Mouse (Mus musculus) gastrocnemius, postnatal 36 days (tissue): ENCODE results near the gene Abhd16b. TPM values are rescaled to one million over a fixed set of nuclear protein-coding genes. Genes with fewer than 3 reads are reported as not detected.
A peak's percentile ranks its signal among the peaks of the same experiment; 100 is the strongest.
"Not testable (repeated sequence)": the region's sequence is repeated elsewhere in the genome, so short reads cannot be mapped to it uniquely, and the experiment has no call there.

ENCODE experiments used
- DNase-seq, 2 experiments: peaks; one replicate each; pipeline ENCODE4 v3.0.0; 2022
- intact Hi-C: fragments of 180-260 bp; cut with DNase I; formaldehyde crosslinking; loops from one replicate; pipeline ENCODE4 v1.15.1; 2025
- total RNA-seq, 2 experiments: library from RNA; stranded (reverse); gene quantifications; 2 replicates each; pipeline ENCODE4 v1.2.3; 2021

Gene Abhd16b
- total RNA-seq, 2 experiments from 2014 or later, result not detected

GRCm38 (mm10) chr2:181484456-181485233, 8.4 kb upstream of the Abhd16b start:
- intact Hi-C loops, result no loop called here
- DNase-seq, result no peak

- intact Hi-C loops, result no loop called here
- no peak for DNase-seq
These were observed 7.3 kb upstream of the Abhd16b start for GRCm38 (mm10) chr2:181485741-181486140.

- DNase-seq, result no peak
- intact Hi-C loops, result no loop called here
These were observed 5.4 kb upstream of the Abhd16b start for GRCm38 (mm10) chr2:181487338-181488277.

GRCm38 (mm10) chr2:181491432-181492205, 1.4 kb upstream of the Abhd16b start:
- DNase-seq, result no peak
- intact Hi-C loops, result no loop called here

- intact Hi-C loops, result no loop called here
- no peak for DNase-seq
These were observed 800 bp upstream of the Abhd16b start for GRCm38 (mm10) chr2:181492206-181492605.

- no peak for DNase-seq
- intact Hi-C loops, result no loop called here
These were observed 1.4 kb downstream of the Abhd16b start for GRCm38 (mm10) chr2:181494266-181494945.

GRCm38 (mm10) chr2:181495845-181496244, 2.8 kb downstream of the Abhd16b start:
- intact Hi-C loops, result loop anchor here (1.0 to 5.0 kb wide), 3 partner anchors 39 to 103 kb away; partner anchors contain the start of gene Zbtb46
- not testable (repeated sequence) for DNase-seq

GRCm38 (mm10) chr2:181496281-181496680, 3.3 kb downstream of the Abhd16b start:
- intact Hi-C loops, result loop anchor here (1.0 to 5.0 kb wide), 3 partner anchors 39 to 103 kb away; partner anchors contain the start of gene Zbtb46
- peak in 1 of 2 experiments; percentile 43 for DNase-seq

GRCm38 (mm10) chr2:181496831-181497547, 4.0 kb downstream of the Abhd16b start, which contains the start of gene Tpd52l2:
Gene Tpd52l2, plus strand, starts transcription at chr2:181497142.
- peak; percentile 83 to 87 for DNase-seq
- intact Hi-C loops, result loop anchor here (1.0 to 5.0 kb wide), 3 partner anchors 40 to 104 kb away; partner anchors contain the start of gene Zbtb46

- peak; percentile 51 to 56 for DNase-seq
- intact Hi-C loops, result loop anchor here (2.0 to 5.0 kb wide), 2 partner anchors 40 to 105 kb away; partner anchors contain the start of gene Zbtb46
These were observed 4.5 kb downstream of the Abhd16b start for GRCm38 (mm10) chr2:181497548-181497875.

- no peak for DNase-seq
- intact Hi-C loops, result loop anchor here (2.0 to 5.0 kb wide), 2 partner anchors 18 to 41 kb away; partner anchors contain the start of gene Zbtb46
These were observed 5.6 kb downstream of the Abhd16b start for GRCm38 (mm10) chr2:181498644-181499043.

- intact Hi-C loops, result no loop called here
- DNase-seq, result no peak
These were observed 16.2 kb downstream of the Abhd16b start for GRCm38 (mm10) chr2:181509191-181509590.

- no peak for DNase-seq
- intact Hi-C loops, result no loop called here
These were observed 18.2 kb downstream of the Abhd16b start for GRCm38 (mm10) chr2:181511231-181511630.

- intact Hi-C loops, result no loop called here
- no peak for DNase-seq
These were observed 26.2 kb downstream of the Abhd16b start for GRCm38 (mm10) chr2:181519201-181519600.

- intact Hi-C loops, result loop anchor here (5.0 kb wide), 1 partner anchor 47 kb away; no protein-coding TSS in a partner anchor
- peak; percentile 96 for DNase-seq
These were observed 27.3 kb downstream of the Abhd16b start, which contains the start of gene Dnajc5 for GRCm38 (mm10) chr2:181520118-181520935. Gene Dnajc5, plus strand, starts transcription at chr2:181520485.

- no peak for DNase-seq
- intact Hi-C loops, result loop anchor here (5.0 kb wide), 1 partner anchor 46 kb away; no protein-coding TSS in a partner anchor
These were observed 27.9 kb downstream of the Abhd16b start for GRCm38 (mm10) chr2:181520936-181521227.

GRCm38 (mm10) chr2:181521491-181521890, 28.5 kb downstream of the Abhd16b start:
- no peak for DNase-seq
- intact Hi-C loops, result loop anchor here (5.0 kb wide), 1 partner anchor 46 kb away; no protein-coding TSS in a partner anchor

- DNase-seq, result no peak
- intact Hi-C loops, result loop anchor here (2.0 to 5.0 kb wide), 2 partner anchors 44 to 56 kb away; no protein-coding TSS in a partner anchor
These were observed 29.8 kb downstream of the Abhd16b start for GRCm38 (mm10) chr2:181522811-181523210.
